Mouse (Mus musculus) lung, postnatal 25 days (tissue): ENCODE results near the gene Spin2c.

Experiments
- DNase-seq: peaks from one replicate; pipeline ENCODE4 v3.0.0; 2022; ENCODE audit warnings: low spot score

Gene Spin2c

DNA sequence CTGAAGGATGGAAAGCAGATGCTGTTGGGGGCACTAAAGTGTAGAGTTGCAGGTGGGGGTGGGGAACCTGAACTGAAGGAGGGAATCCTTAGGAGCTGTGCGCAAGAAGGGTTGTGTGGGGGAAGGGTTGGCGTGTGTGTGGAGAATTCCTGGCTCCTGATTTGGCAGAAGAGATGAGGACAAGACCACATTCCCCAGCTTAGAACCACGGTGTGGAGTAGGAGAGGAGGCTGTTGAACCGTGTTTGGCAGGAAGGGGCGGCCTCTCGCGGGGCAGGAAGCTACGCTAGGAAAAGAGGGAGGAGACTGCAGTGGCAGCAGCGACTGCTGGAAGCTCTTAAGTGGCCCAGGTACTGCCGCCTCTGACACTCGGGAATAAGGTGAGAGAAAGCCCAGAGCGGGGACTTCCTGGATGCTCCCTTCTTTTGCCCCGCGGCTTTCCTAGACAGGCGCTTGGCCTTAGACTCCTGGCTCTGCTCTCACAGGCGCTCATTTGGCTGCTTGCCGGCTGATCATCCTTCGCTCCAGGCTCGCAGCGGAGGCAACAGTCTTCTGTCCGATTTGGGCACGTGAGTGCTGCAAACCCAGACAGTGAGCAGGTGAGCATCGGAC is at the start of gene Spin2c:
Gene Spin2c (plus strand): TSS at position 275 of the 611 bp plus-strand sequence.
- peak; percentile 41 for DNase-seq

DNA sequence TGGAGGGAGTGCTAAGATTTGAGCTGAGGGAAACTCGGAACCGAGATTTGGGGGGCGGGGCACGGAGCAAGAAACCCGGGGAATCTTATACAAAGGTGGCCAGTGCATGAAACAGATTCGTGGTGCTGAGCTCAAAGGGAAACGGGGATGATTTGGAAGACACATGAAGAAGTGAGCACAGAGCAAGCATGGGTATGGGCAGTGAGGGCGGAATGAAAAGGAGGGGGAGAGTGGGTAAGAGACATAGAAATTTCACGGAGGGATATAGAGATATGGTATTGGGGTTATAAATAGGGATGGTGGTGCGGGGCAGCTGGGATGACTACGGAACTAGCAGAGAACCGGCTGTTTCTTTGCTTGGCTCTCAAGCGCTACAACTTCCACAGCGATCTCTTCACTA is 581 bp downstream of the Spin2c start:
- DNase-seq: no peak
